Mouse (Mus musculus) myocyte (in vitro differentiated cells): ENCODE data around the gene Stat3.

Experiments
- POLR2A ChIP-seq: IDR thresholded peaks from one replicate; pipeline ENCODE4 v1.6.1; 2011; ENCODE audit warnings: low read depth, mild to moderate bottlenecking, control low read depth, moderate library complexity; ENCODE audit not compliant: insufficient read length
- POLR2AphosphoS2 ChIP-seq: IDR thresholded peaks from one replicate; pipeline ENCODE4 v1.6.1; 2011; ENCODE audit warnings: low read depth, control low read depth; ENCODE audit not compliant: insufficient read length

DNA sequence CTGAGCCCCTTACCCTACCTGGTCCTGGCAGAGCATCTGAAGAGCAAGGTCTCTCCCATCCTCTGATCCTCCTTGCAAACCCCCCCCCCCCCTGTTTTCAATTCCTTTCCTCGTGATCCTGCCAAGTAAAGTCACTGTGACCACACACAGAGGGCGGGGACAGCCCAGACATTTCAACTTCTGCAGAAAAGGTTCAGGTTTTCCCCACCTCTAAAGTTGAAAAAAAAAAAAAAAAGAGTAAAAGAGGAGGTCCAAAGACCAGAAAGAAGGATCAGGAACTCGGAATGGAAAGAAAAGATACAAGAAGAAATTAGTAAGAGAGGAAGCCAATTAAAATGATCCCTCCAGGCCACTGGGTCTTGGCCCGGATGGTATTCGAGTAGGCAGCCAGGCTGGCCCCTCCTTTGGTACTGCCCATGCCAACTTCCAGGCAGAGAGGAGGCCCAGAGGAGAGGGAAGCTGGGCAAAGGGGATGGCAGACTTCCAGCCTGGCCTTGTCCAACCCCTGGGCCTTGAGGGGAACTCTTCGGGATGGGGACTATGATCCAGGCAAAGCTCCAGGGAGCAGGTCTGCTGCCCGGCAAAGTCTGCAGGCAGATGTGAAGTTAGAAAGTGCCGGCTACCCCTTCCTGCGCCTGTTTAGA lies 80.3 kb downstream of the Stat3 start, which contains the start of gene Stat5a:
- TF ChIP-seq POLR2A (no peak), POLR2AphosphoS2 (no peak)
